Mouse (Mus musculus) lung, postnatal 0 days (tissue): ENCODE results near the gene Cilp.

Experiments
- CTCF ChIP-seq: IDR thresholded peaks from 2 replicates; pipeline ENCODE4 v1.5.1; 2016; ENCODE audit warnings: antibody characterized with exemption, mild to moderate bottlenecking
- EP300 ChIP-seq: IDR thresholded peaks from 2 replicates; pipeline ENCODE4 v1.6.1; 2016; ENCODE audit warnings: antibody characterized with exemption, mild to moderate bottlenecking, control low read depth

- TF ChIP-seq CTCF = no peak
- no peak for TF ChIP-seq EP300
Measured at GRCm38 (mm10) chr9:65325971-65326370, 61.0 kb downstream of the Cilp start.
